Mouse (Mus musculus): ENCODE results near the gene Tinf2. TPM values are rescaled to one million over a fixed set of nuclear protein-coding genes. Genes with fewer than 3 reads are reported as not detected.
A peak's percentile ranks its signal among the peaks of the same experiment; 100 is the strongest.

The Tinf2 gene
- polyA plus RNA-seq, 1 experiment from 2014 or later: 17.5 TPM

- Histone ChIP-seq H3K36me3 (ENCODE audit: control insufficient read depth, insufficient read depth, low read length) (peaks cover 11% of the 10 kb centered on the region; the same call in 1 of the 2 replicates), H3K4me3 (ENCODE audit: low read depth, low read length) (no peak overlapping the region), H3K4me1 (replicated peaks; ENCODE audit: control insufficient read depth, insufficient read depth) (no peaks in the 10 kb centered on the region), H3K4me2 (replicated peaks; ENCODE audit: low read depth) (no peak overlapping the region), H3K9me3 (ENCODE audit: control insufficient read depth, low read length) (no peaks in the 10 kb centered on the region), H3K27me3 (ENCODE audit: control insufficient read depth, insufficient read depth, low read length) (no peaks in the 10 kb centered on the region), H3K9ac (ENCODE audit: low read length) (no peak overlapping the region), H3K27ac (replicated peaks) (no peak overlapping the region)
- whole genome bisulfite sequencing: 83% methylated on average over 6 of the region's 6 CpGs
- ATAC-seq (ENCODE audit: low FRiP score, low TSS enrichment) (no peak), DNase-seq (ENCODE audit: low spot score) (no peak)
- no peak for TF ChIP-seq EP300 (optimal IDR thresholded peaks at IDR 0.05)
- TF ChIP-seq CTCF (IDR thresholded peaks at IDR 0.05; ENCODE audit: low read depth): no peak
Measured at GRCm38 (mm10) chr14:55719737-55720136, 38.1 kb upstream of the Tinf2 start.

- WGBS: 80% methylated on average over 8 of the region's 8 CpGs
- ATAC-seq (ENCODE audit: low FRiP score, low TSS enrichment): no peak
- Histone ChIP-seq H3K27me3 (ENCODE audit: control insufficient read depth, insufficient read depth, low read length) (no peaks in the 10 kb centered on the region), H3K4me1 (replicated peaks; ENCODE audit: control insufficient read depth, insufficient read depth) (peaks cover 3% of the 10 kb centered on the region; the same call in 1 of the 2 replicates), H3K36me3 (ENCODE audit: control insufficient read depth, insufficient read depth, low read length) (peaks cover 11% of the 10 kb centered on the region; the same call in 1 of the 2 replicates), H3K4me2 (replicated peaks; ENCODE audit: low read depth) (no peak overlapping the region), H3K9me3 (ENCODE audit: control insufficient read depth, low read length) (no peaks in the 10 kb centered on the region), H3K9ac (ENCODE audit: low read length) (no peak overlapping the region), H3K27ac (replicated peaks) (no peak overlapping the region), H3K4me3 (ENCODE audit: low read depth, low read length) (no peak overlapping the region)
- TF ChIP-seq CTCF (IDR thresholded peaks at IDR 0.05; ENCODE audit: low read depth) (no peak), EP300 (optimal IDR thresholded peaks at IDR 0.05) (no peak)
- no peak for DNase-seq (ENCODE audit: low spot score)
Measured at GRCm38 (mm10) chr14:55716884-55717283, 35.3 kb upstream of the Tinf2 start.

- TF ChIP-seq EP300 (optimal IDR thresholded peaks at IDR 0.05) (no peak), CTCF (IDR thresholded peaks at IDR 0.05; ENCODE audit: low read depth) (no peak)
- Histone ChIP-seq H3K4me2 (replicated peaks; ENCODE audit: low read depth) (no peak overlapping the region), H3K27ac (replicated peaks) (peak overlapping the region; percentile 53; the same call in 1 of the 2 replicates), H3K27me3 (ENCODE audit: control insufficient read depth, insufficient read depth, low read length) (no peaks in the 10 kb centered on the region), H3K9me3 (ENCODE audit: control insufficient read depth, low read length) (no peaks in the 10 kb centered on the region), H3K9ac (ENCODE audit: low read length) (no peak overlapping the region), H3K36me3 (ENCODE audit: control insufficient read depth, insufficient read depth, low read length) (peaks cover 11% of the 10 kb centered on the region; the same call in 1 of the 2 replicates), H3K4me1 (replicated peaks; ENCODE audit: control insufficient read depth, insufficient read depth) (peaks cover 3% of the 10 kb centered on the region; the same call in 1 of the 2 replicates), H3K4me3 (ENCODE audit: low read depth, low read length) (no peak overlapping the region)
- DNase-seq (ENCODE audit: low spot score) (no peak), ATAC-seq (ENCODE audit: low FRiP score, low TSS enrichment) (no peak)
- WGBS: 92% methylated on average over 6 of the region's 6 CpGs
Measured at GRCm38 (mm10) chr14:55716271-55716670, 34.7 kb upstream of the Tinf2 start.

- Histone ChIP-seq H3K9ac (ENCODE audit: low read length) (no peak overlapping the region), H3K4me1 (replicated peaks; ENCODE audit: control insufficient read depth, insufficient read depth) (peaks cover 3% of the 10 kb centered on the region; the same call in 1 of the 2 replicates), H3K27me3 (ENCODE audit: control insufficient read depth, insufficient read depth, low read length) (no peaks in the 10 kb centered on the region), H3K36me3 (ENCODE audit: control insufficient read depth, insufficient read depth, low read length) (peaks cover 11% of the 10 kb centered on the region; the same call in 1 of the 2 replicates), H3K9me3 (ENCODE audit: control insufficient read depth, low read length) (no peaks in the 10 kb centered on the region), H3K4me2 (replicated peaks; ENCODE audit: low read depth) (no peak overlapping the region), H3K27ac (replicated peaks) (peak overlapping the region; percentile 49; the same call in 1 of the 2 replicates), H3K4me3 (ENCODE audit: low read depth, low read length) (no peak overlapping the region)
- TF ChIP-seq CTCF (IDR thresholded peaks at IDR 0.05; ENCODE audit: low read depth) (no peak), EP300 (optimal IDR thresholded peaks at IDR 0.05) (no peak)
- DNase-seq (ENCODE audit: low spot score) (peak; percentile 62), ATAC-seq (ENCODE audit: low FRiP score, low TSS enrichment) (peak; percentile 74)
- 12% methylated on average over 6 of the region's 6 CpGs for WGBS
Measured at GRCm38 (mm10) chr14:55714893-55715292, 33.3 kb upstream of the Tinf2 start.

GRCm38 (mm10) chr14:55713729-55714122, 32.1 kb upstream of the Tinf2 start, which contains the start of gene Tgm1:
Tgm1 (minus strand) TSS chr14:55713926.
- Histone ChIP-seq H3K27ac (replicated peaks) (peak within 1 kb of the TSS; percentile 73), H3K9ac (ENCODE audit: low read length) (peak within 1 kb of the TSS; percentile 58), H3K4me2 (replicated peaks; ENCODE audit: low read depth) (peak within 1 kb of the TSS; percentile 58), H3K4me3 (ENCODE audit: low read depth, low read length) (peak within 1 kb of the TSS; percentile 27), H3K27me3 (ENCODE audit: control insufficient read depth, insufficient read depth, low read length) (no peaks in the 10 kb centered on the region), H3K36me3 (ENCODE audit: control insufficient read depth, insufficient read depth, low read length) (peaks cover 7% of the 10 kb centered on the region; the same call in 1 of the 2 replicates), H3K9me3 (ENCODE audit: control insufficient read depth, low read length) (no peaks in the 10 kb centered on the region), H3K4me1 (replicated peaks; ENCODE audit: control insufficient read depth, insufficient read depth) (peaks cover 3% of the 10 kb centered on the region; the same call in 1 of the 2 replicates)
- DNase-seq (ENCODE audit: low spot score) (no peak), ATAC-seq (ENCODE audit: low FRiP score, low TSS enrichment) (peak; percentile 3; the same call in 1 of the 2 replicates)
- TF ChIP-seq EP300 (optimal IDR thresholded peaks at IDR 0.05): no peak
- no peak for TF ChIP-seq CTCF (IDR thresholded peaks at IDR 0.05; ENCODE audit: low read depth)
- WGBS: 16% methylated on average over 4 of the region's 4 CpGs

GRCm38 (mm10) chr14:55713007-55713728, 31.5 kb upstream of the Tinf2 start:
- TF ChIP-seq CTCF (IDR thresholded peaks at IDR 0.05; ENCODE audit: low read depth) (no peak), EP300 (optimal IDR thresholded peaks at IDR 0.05) (no peak)
- Histone ChIP-seq H3K27me3 (ENCODE audit: control insufficient read depth, insufficient read depth, low read length) (no peaks in the 10 kb centered on the region), H3K4me3 (ENCODE audit: low read depth, low read length) (peak overlapping the region; percentile 27), H3K9me3 (ENCODE audit: control insufficient read depth, low read length) (no peaks in the 10 kb centered on the region), H3K4me2 (replicated peaks; ENCODE audit: low read depth) (peak overlapping the region; percentile 58), H3K9ac (ENCODE audit: low read length) (peak overlapping the region; percentile 58), H3K4me1 (replicated peaks; ENCODE audit: control insufficient read depth, insufficient read depth) (peaks cover 3% of the 10 kb centered on the region; the same call in 1 of the 2 replicates), H3K36me3 (ENCODE audit: control insufficient read depth, insufficient read depth, low read length) (peaks cover 3% of the 10 kb centered on the region; the same call in 1 of the 2 replicates), H3K27ac (replicated peaks) (peak overlapping the region; percentile 73)
- DNase-seq (ENCODE audit: low spot score) (peak; percentile 56), ATAC-seq (ENCODE audit: low FRiP score, low TSS enrichment) (peak; percentile 24; the same call in 1 of the 2 replicates)
- WGBS: 14% methylated on average over 25 of the region's 25 CpGs
